Mouse (Mus musculus): ENCODE measurements around the gene Ccdc73. TPM values are rescaled to one million over a fixed set of nuclear protein-coding genes. Genes with fewer than 3 reads are reported as not detected.

The Ccdc73 gene
- total and polyA plus RNA-seq, 3 experiments, result 2.2 to 5.1 (median 2.2) TPM

GRCm38 (mm10) chr2:104848235-104849161, 19.1 kb upstream of the Ccdc73 start (continued):
- TF ChIP-seq RAD21 (IDR thresholded peaks at IDR 0.05; ENCODE audit: low read depth, low read length) (no peak), NELFE (IDR thresholded peaks at IDR 0.05; ENCODE audit: low read depth, low read length) (peak; percentile 14; the same call in 1 of the 2 replicates), MAFK (IDR thresholded peaks at IDR 0.05; ENCODE audit: insufficient replicate concordance, low read length) (peak; percentile 32; the same call in 1 of the 2 replicates), KAT2A (IDR thresholded peaks at IDR 0.05; ENCODE audit: insufficient replicate concordance, low read length) (0 out of 2 replicates have a peak, but pooled peaks have one; percentile 27), MAX (IDR thresholded peaks at IDR 0.05; ENCODE audit: low read length) (peak; percentile 63), ZC3H11A (IDR thresholded peaks at IDR 0.05; ENCODE audit: low read depth, low read length) (no peak), USF1 (IDR thresholded peaks at IDR 0.05; ENCODE audit: low read depth, low read length) (no peak), POLR2AphosphoS2 (IDR thresholded peaks at IDR 0.05; ENCODE audit: low read depth, low read length) (no peak), ZKSCAN1 (IDR thresholded peaks at IDR 0.05; ENCODE audit: borderline replicate concordance, low read depth, low read length) (no peak), HCFC1 (IDR thresholded peaks at IDR 0.05; ENCODE audit: low read depth, low read length) (peak; percentile 10; the same call in 1 of the 2 replicates), ZNF384 (IDR thresholded peaks at IDR 0.05; ENCODE audit: low read depth, low read length) (peak; percentile 71), IRF4 (IDR thresholded peaks at IDR 0.05; ENCODE audit: low read depth, low read length) (peak; percentile 74), UBTF (IDR thresholded peaks at IDR 0.05; ENCODE audit: low read depth, low read length) (peak; percentile 18; the same call in 1 of the 2 replicates), CHD1 (IDR thresholded peaks at IDR 0.05; ENCODE audit: low read depth, low read length) (peak; percentile 98), EP300 (IDR thresholded peaks at IDR 0.05; ENCODE audit: low read length) (peak; percentile 80), ZMIZ1 (IDR thresholded peaks at IDR 0.05; ENCODE audit: low read depth, low read length) (no peak; the same call in none of the 2 replicates), RCOR1 (conservative IDR thresholded peaks at IDR 0.05; ENCODE audit: low read depth, low read length) (0 out of 2 replicates have a peak, but pooled peaks have one; percentile 41), MXI1 (IDR thresholded peaks at IDR 0.05; ENCODE audit: low read depth, low read length) (peak; percentile 87; the same call in 1 of the 2 replicates)

DNA sequence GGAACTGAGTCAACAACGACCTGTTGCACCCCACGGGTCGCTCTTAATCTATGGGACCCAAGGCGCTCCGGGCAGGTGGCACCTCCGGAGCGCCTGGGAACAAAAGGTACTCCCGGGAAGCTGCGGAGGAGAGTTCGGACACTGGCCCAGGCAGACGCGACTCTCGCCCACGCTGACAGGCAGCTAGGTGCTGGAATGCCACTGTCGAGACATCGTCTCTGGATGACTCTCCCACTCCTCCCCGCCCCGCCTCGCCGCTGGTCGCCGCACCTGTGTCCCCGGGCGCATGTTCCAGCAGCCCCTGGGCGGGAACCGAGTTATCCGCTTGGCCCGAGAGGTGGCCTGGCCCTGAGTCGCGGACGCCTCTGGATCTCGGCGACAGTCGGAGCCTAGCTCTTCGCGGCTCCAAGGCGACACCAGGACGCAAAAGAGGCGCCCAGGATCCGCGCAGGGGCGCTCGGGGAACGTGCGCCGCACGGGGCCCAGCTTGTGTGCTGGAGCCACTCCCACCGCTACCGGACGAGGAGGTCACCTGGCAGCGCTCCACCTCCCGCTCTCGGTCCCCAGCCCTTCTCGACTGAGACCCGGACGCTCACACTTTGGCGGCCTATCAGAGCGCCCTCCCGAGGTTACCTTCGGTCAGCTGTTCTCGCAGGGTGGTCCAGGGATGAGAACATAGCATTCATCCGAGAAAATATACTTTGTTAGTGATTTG, 18.2 kb upstream of the Ccdc73 start, which contains the start of gene Prrg4:
TSS of gene Prrg4 (minus strand) at position 601 of the 715 bp plus-strand sequence.
- H3K27ac ChIP-seq (ENCODE audit: insufficient read depth, low read depth), result peak within 1 kb of the TSS; percentile 93
- peaks cover 3% of the 10 kb centered on the region for H3K27me3 ChIP-seq (replicated peaks)
- DNase-seq (ENCODE audit: extremely low read depth), result peak; percentile 81
- peak within 1 kb of the TSS; percentile 86 for H3K9ac ChIP-seq (ENCODE audit: insufficient read depth, low read depth)
- H3K4me3 ChIP-seq (replicated peaks in 1 of 3; ENCODE audit: low read depth in 2 of 3, low read length in 2 of 3, poor library complexity in 1 of 3), result peak within 1 kb of the TSS; percentile 81 to 95 (median 83)
- peaks cover 10 to 14% of the 10 kb centered on the region in 2 experiments for H3K4me1 ChIP-seq (ENCODE audit: control insufficient read depth in 1 of 2, insufficient read depth in 2 of 2)
- dilution Hi-C loops (cut with MboI; ENCODE audit: extremely low pct_ligation_motif_present, extremely low pct_unique_long_range_greater_than_20kb, low sequenced_read_pairs) (no loop called here), in situ Hi-C loops (cut with MboI; ENCODE audit: low pct_ligation_motif_present, low pct_unique_long_range_greater_than_20kb, low sequenced_read_pairs) (no loop called here)
- peaks cover 3 to 19% of the 10 kb centered on the region in 2 experiments for H3K36me3 ChIP-seq (replicated peaks in 1 of 2; ENCODE audit: control insufficient read depth in 1 of 2, insufficient read depth in 1 of 2, low read length in 1 of 2)
- peak within 1 kb of the TSS; percentile 59 for H3K4me2 ChIP-seq (ENCODE audit: insufficient read depth, low read depth, poor library complexity, severe bottlenecking)
- no peaks in the 10 kb centered on the region for H3K79me2 ChIP-seq (replicated peaks; ENCODE audit: control insufficient read depth, extremely low read depth, insufficient read depth, poor library complexity, severe bottlenecking)
- H3K9me3 ChIP-seq (replicated peaks; ENCODE audit: low read length), result no peaks in the 10 kb centered on the region
- TF ChIP-seq KAT2A (IDR thresholded peaks at IDR 0.05; ENCODE audit: insufficient replicate concordance, low read length), result no peak
- TF ChIP-seq USF1 (IDR thresholded peaks at IDR 0.05; ENCODE audit: low read depth, low read length), result peak; percentile 60
- no peak for TF ChIP-seq USF2 (conservative IDR thresholded peaks at IDR 0.05; ENCODE audit: low read depth, low read length)
- no peak for TF ChIP-seq JUN (IDR thresholded peaks at IDR 0.05; ENCODE audit: insufficient read depth, low read depth, low read length)
- TF ChIP-seq CHD2 (IDR thresholded peaks at IDR 0.05; ENCODE audit: low read length), result no peak
- TF ChIP-seq GABPA (IDR thresholded peaks at IDR 0.05; ENCODE audit: insufficient replicate concordance, low read depth, low read length), result no peak
- TF ChIP-seq POLR2AphosphoS2 (IDR thresholded peaks at IDR 0.05; ENCODE audit: low read depth, low read length), result no peak
- 0 out of 2 replicates have a peak, but pooled peaks have one; percentile 19 for TF ChIP-seq RCOR1 (conservative IDR thresholded peaks at IDR 0.05; ENCODE audit: low read depth, low read length)
- TF ChIP-seq ETS1 (conservative IDR thresholded peaks at IDR 0.05; ENCODE audit: low read depth, low read length), result peak; percentile 72
- TF ChIP-seq NELFE (IDR thresholded peaks at IDR 0.05; ENCODE audit: low read depth, low read length), result peak; percentile 65
- no peak for TF ChIP-seq ZKSCAN1 (IDR thresholded peaks at IDR 0.05; ENCODE audit: borderline replicate concordance, low read depth, low read length)
- peak; percentile 65; the same call in 1 of the 2 replicates for TF ChIP-seq TCF12 (IDR thresholded peaks at IDR 0.05; ENCODE audit: low read depth, low read length)
- no peak for TF ChIP-seq MAFK (IDR thresholded peaks at IDR 0.05; ENCODE audit: insufficient replicate concordance, low read length)
- TF ChIP-seq TBP (conservative IDR thresholded peaks at IDR 0.05; ENCODE audit: low read depth, low read length), result no peak
- 0 out of 2 replicates have a peak, but pooled peaks have one; percentile 63 for TF ChIP-seq MYC (IDR thresholded peaks at IDR 0.05; ENCODE audit: low read depth, low read length)
- TF ChIP-seq ZMIZ1 (IDR thresholded peaks at IDR 0.05; ENCODE audit: low read depth, low read length), result peak; percentile 54
- peak; percentile 65; the same call in 1 of the 2 replicates for TF ChIP-seq SIN3A (IDR thresholded peaks at IDR 0.05; ENCODE audit: low read length)
- peak; percentile 45; the same call in 1 of the 2 replicates for TF ChIP-seq MXI1 (IDR thresholded peaks at IDR 0.05; ENCODE audit: low read depth, low read length)
- peak; percentile 82; the same call in 1 of the 2 replicates for TF ChIP-seq UBTF (IDR thresholded peaks at IDR 0.05; ENCODE audit: low read depth, low read length)
- TF ChIP-seq E2F4 (IDR thresholded peaks at IDR 0.05; ENCODE audit: insufficient replicate concordance, low read depth, low read length), result 0 out of 2 replicates have a peak, but pooled peaks have one; percentile 15
- TF ChIP-seq CTCF (conservative IDR thresholded peaks at IDR 0.05 in 1 of 2, IDR thresholded peaks at IDR 0.05 in 1 of 2; ENCODE audit: low read depth in 2 of 2, low read length in 2 of 2), result peak in 1 of 2 experiments; percentile 63; a peak in 2 of 4 replicates

All from CH12.LX (cell line).